24 mouse cellular contexts compared by ENCODE assay signal in genomic region chr14:75676316-75676715, GRCm38 (mm10). TPM values are rescaled to one million over a fixed set of nuclear protein-coding genes. Genes with fewer than 3 reads are reported as not detected.
"Had no signal": no experiment of that assay in that cellular context is flagged by ENCODE, and none has a peak within 500 bp of the region (broad histone marks: within the 10 kb centered on the region; RNA-seq: fewer than 3 reads in every experiment).

No protein-coding gene starts in this region.

- H3K9ac ChIP-seq: limb, embryonic 13.5 days; liver, embryonic 14.5 days; neural tube, embryonic 15.5 days had no signal

- DNase-seq: kidney, adult 9 months; kidney, postnatal 36 days; layer of hippocampus, adult 9-11 months; layer of hippocampus, postnatal 36 days; lung, adult 18-20 months; lung, postnatal 4 days; right cerebral cortex, postnatal 4 days; spleen, adult 18-20 months; thymus, adult 18-20 months; thymus, postnatal 14 days had no signal

- H3K27ac ChIP-seq: kidney, postnatal 0 days; limb, embryonic 13.5 days; liver, embryonic 14.5 days; midbrain, embryonic 10.5 days; neural tube, embryonic 15.5 days had no signal

- H3K4me2 ChIP-seq: limb, embryonic 13.5 days; neural tube, embryonic 15.5 days had no signal

- H3K9me3 ChIP-seq: limb, embryonic 13.5 days; midbrain, embryonic 10.5 days; neural tube, embryonic 15.5 days had no signal

- H3K36me3 ChIP-seq: limb, embryonic 13.5 days; midbrain, embryonic 10.5 days; neural tube, embryonic 15.5 days had no signal

- ATAC-seq: lung, postnatal 0 days had no signal

- H3K4me3 ChIP-seq: limb, embryonic 13.5 days; midbrain, embryonic 10.5 days; myocyte; neural tube, embryonic 15.5 days had no signal

- H3K27me3 ChIP-seq: limb, embryonic 13.5 days; neural tube, embryonic 15.5 days had no signal

- H3K4me1 ChIP-seq: limb, embryonic 13.5 days had no signal

RNA-seq across cellular contexts. Expression of gene Erich6b, which starts 34.3 kb away (rescaled TPM):
- total RNA-seq: layer of hippocampus, adult 18-20 months; layer of hippocampus, postnatal 36 days; left cerebral cortex, adult 8-10 months; left cerebral cortex, postnatal 36 days; liver, adult 2 months; megakaryocyte, adult 5-6 weeks had no signal
- polyA plus RNA-seq: limb, embryonic 13.5 days; liver, adult 2 months; liver, embryonic 14.5 days; lung, postnatal 0 days; midbrain, embryonic 10.5 days; myocyte; neural tube, embryonic 11.5 days; neural tube, embryonic 15.5 days; stomach, embryonic 14.5 days had no signal
